Mouse (Mus musculus): ENCODE data around the gene Calm2. TPM values are rescaled to one million over a fixed set of nuclear protein-coding genes. Genes with fewer than 3 reads are reported as not detected.

The Calm2 gene
- polyA plus RNA-seq, 1 experiment from 2014 or later = 2,954 TPM

DNA sequence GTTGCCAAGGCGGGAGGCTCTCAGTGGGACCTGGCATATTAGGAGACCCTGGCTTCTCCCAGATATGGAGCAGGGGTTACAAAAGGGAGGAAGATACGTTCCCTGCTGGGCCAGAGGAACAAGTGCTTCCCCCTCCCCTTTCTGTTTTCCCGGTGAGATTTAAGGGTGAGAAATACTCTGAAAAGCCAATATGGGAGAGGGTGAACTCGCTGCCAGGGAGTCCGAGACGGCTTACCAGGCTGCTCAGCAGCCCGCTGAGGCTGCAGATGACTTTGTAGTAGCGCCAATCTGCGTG is 26.7 kb upstream of the Calm2 start:
- no peak for ATAC-seq (ENCODE audit: low read depth)
- Histone ChIP-seq H3K36me3 (no peaks in the 10 kb centered on the region), H3K27ac (replicated peaks) (peak overlapping the region; percentile 75), H3K9me3 (no peaks in the 10 kb centered on the region), H3K27me3 (0 out of 2 replicates have a peak, but pooled peaks cover 2% of the 10 kb centered on the region), H3K4me3 (peak overlapping the region; percentile 31), H3K9ac (peak overlapping the region; percentile 61), H3K4me2 (peak overlapping the region; percentile 65), H3K4me1 (replicated peaks) (peaks cover 38% of the 10 kb centered on the region)
- 10% methylated on average over 9 of the region's 9 CpGs for WGBS

DNA sequence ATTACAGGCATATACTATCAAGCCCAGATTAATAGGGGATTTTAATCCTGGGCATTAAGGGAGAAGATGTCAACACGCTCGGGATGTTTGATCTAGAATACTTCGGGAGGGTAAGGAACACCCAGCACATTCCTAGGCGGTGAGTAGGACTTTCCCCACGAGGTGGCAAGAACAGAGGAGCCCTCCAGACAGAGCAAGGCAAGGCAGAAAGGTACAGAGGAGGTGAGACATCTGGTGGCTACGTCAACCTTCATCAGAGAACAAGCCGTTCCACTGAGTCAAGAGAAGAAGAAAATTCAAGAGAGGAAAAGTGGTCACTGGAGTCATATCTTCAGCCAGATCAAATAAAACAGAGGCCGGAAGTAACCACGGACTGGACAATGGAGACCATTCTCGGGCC is 26.1 kb upstream of the Calm2 start:
- Histone ChIP-seq H3K4me2 (peak overlapping the region; percentile 65; the same call in 1 of the 2 replicates), H3K27me3 (0 out of 2 replicates have a peak, but pooled peaks cover 2% of the 10 kb centered on the region), H3K27ac (replicated peaks) (peak overlapping the region; percentile 75; the same call in 1 of the 2 replicates), H3K9ac (no peak overlapping the region), H3K4me3 (no peak overlapping the region), H3K36me3 (no peaks in the 10 kb centered on the region), H3K9me3 (no peaks in the 10 kb centered on the region), H3K4me1 (replicated peaks) (peaks cover 33% of the 10 kb centered on the region)
- 61% methylated on average over 10 of the region's 10 CpGs for WGBS
- no peak for ATAC-seq (ENCODE audit: low read depth)

DNA sequence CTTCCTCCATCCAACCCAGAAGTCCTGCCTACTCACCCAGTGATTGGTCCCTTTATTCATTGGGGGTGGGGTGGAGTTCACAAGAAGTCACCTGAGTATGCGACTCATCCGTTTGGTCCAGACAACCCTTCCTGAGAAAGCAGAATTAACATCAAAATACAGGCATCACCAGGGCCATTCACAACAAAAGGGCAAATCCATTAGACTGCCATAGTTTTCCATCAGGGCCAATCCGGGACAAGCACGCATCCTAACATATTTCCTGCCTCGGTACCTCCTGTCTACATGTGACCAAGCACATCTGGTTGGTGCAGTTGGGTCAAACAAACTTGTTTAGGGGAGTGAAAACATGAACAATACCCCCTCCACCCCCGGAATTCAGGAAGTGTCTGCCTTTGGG is 24.9 kb upstream of the Calm2 start:
- no peak overlapping the region for H3K4me3 ChIP-seq
- H3K9ac ChIP-seq = no peak overlapping the region
- 53% methylated on average over 6 of the region's 6 CpGs for WGBS
- no peak for ATAC-seq (ENCODE audit: low read depth)
- H3K36me3 ChIP-seq = no peaks in the 10 kb centered on the region
- no peak overlapping the region for H3K27ac ChIP-seq (replicated peaks)
- no peak overlapping the region for H3K4me2 ChIP-seq
- no peaks in the 10 kb centered on the region for H3K9me3 ChIP-seq
- H3K4me1 ChIP-seq (replicated peaks) = peaks cover 26% of the 10 kb centered on the region
- 0 out of 2 replicates have a peak, but pooled peaks cover 2% of the 10 kb centered on the region for H3K27me3 ChIP-seq

DNA sequence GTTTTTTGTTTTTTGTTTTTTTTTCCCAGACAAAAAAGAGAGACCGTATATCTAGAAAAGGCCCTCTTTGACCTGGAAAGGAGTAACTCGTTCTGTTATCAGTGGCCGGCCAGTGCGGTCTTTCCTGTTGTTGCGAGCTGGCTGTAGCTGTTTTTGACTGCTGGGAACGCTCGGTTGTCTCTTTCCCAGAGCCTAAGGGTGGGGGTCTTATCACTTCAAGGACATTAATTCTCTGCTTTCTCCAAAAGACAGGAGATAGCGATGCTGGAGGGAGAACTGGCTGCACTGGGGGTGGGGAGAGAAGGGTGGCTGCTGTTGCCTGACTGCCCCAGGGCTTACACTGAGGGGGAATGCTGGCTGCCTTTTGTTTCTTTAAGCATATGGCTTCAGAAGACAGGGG is 24.1 kb upstream of the Calm2 start:
- Histone ChIP-seq H3K4me2 (no peak overlapping the region), H3K9me3 (no peaks in the 10 kb centered on the region), H3K36me3 (no peaks in the 10 kb centered on the region), H3K4me3 (no peak overlapping the region), H3K27me3 (0 out of 2 replicates have a peak, but pooled peaks cover 2% of the 10 kb centered on the region), H3K4me1 (replicated peaks) (peaks cover 26% of the 10 kb centered on the region), H3K9ac (no peak overlapping the region), H3K27ac (replicated peaks) (no peak overlapping the region)
- WGBS = 70% methylated on average over 8 of the region's 8 CpGs
- ATAC-seq (ENCODE audit: low read depth) = no peak

DNA sequence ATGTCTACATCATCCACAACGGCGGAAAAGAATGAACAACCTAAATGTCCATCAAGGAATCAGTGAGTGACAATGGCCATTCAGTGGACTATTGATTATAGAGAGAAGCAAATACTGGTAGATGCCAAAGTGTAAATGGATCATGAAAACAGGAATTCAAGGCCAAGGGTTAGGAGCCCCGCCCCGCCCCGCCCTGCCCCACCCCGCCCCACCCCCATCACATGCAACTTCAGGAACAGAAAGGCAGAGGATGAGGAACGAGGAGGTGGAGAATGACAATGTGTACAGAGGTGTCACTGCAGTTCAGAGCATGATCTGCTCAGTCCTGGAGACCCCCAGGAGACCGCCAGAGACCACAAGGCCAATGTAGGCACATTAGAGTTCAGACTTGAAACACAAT is 23.5 kb upstream of the Calm2 start:
- H3K4me2 ChIP-seq = no peak overlapping the region
- 65% methylated on average over 8 of the region's 8 CpGs for WGBS
- H3K4me1 ChIP-seq (replicated peaks) = peaks cover 23% of the 10 kb centered on the region
- H3K36me3 ChIP-seq = no peaks in the 10 kb centered on the region
- no peaks in the 10 kb centered on the region for H3K9me3 ChIP-seq
- H3K27me3 ChIP-seq = 0 out of 2 replicates have a peak, but pooled peaks cover 2% of the 10 kb centered on the region
- no peak overlapping the region for H3K9ac ChIP-seq
- H3K4me3 ChIP-seq = no peak overlapping the region
- no peak overlapping the region for H3K27ac ChIP-seq (replicated peaks)
- no peak for ATAC-seq (ENCODE audit: low read depth)

DNA sequence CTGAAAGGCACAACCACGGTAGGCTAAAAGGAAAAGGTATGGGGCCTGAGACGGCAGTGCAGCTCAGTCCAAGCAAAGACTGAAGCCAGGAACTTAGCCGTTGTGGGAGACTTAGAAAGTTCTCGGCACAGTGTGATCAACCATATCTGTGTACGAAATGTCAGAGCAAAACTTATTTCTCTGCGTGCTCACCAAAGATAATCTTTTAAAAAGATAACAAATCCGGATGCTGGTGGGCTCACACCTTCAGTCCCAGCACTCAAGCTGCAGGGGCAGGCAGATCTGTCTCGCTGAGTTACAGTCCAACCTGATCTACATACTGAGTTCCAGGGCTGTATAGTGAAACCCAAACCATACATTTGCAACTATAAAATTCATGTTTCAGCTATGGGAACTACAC is 22.7 kb upstream of the Calm2 start:
- H3K9me3 ChIP-seq = no peaks in the 10 kb centered on the region
- WGBS = 84% methylated on average over 8 of the region's 8 CpGs
- H3K4me1 ChIP-seq (replicated peaks) = peaks cover 15% of the 10 kb centered on the region
- H3K27me3 ChIP-seq = no peaks in the 10 kb centered on the region
- no peak for ATAC-seq (ENCODE audit: low read depth)
- no peak overlapping the region for H3K4me2 ChIP-seq
- no peak overlapping the region for H3K27ac ChIP-seq (replicated peaks)
- H3K36me3 ChIP-seq = no peaks in the 10 kb centered on the region
- no peak overlapping the region for H3K9ac ChIP-seq
- no peak overlapping the region for H3K4me3 ChIP-seq

DNA sequence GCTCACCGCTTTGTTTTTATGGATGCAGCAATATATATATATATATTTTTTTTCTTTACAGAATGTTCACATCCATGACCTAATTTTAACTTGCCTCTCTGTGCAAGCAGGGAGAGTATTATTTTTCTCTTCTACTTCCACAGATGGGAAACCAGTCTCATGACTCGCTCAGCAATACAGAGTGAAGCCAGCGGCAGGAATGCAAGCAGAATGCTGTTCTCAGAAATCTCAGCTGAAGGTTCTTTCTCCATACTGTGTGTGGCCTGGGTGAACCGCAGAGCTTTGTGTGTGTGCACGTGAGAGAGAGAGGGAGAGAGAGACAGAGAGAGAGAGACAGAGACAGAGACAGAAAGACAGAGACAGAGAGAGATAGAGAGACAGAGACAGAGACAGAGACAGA is 21.9 kb upstream of the Calm2 start:
- no peak for ATAC-seq (ENCODE audit: low read depth)
- WGBS = 83% methylated on average over 5 of the region's 5 CpGs
- Histone ChIP-seq H3K9ac (no peak overlapping the region), H3K27me3 (no peaks in the 10 kb centered on the region), H3K4me3 (no peak overlapping the region), H3K9me3 (no peaks in the 10 kb centered on the region), H3K4me1 (replicated peaks) (peaks cover 6% of the 10 kb centered on the region), H3K27ac (replicated peaks) (no peak overlapping the region), H3K4me2 (no peak overlapping the region), H3K36me3 (no peaks in the 10 kb centered on the region)

DNA sequence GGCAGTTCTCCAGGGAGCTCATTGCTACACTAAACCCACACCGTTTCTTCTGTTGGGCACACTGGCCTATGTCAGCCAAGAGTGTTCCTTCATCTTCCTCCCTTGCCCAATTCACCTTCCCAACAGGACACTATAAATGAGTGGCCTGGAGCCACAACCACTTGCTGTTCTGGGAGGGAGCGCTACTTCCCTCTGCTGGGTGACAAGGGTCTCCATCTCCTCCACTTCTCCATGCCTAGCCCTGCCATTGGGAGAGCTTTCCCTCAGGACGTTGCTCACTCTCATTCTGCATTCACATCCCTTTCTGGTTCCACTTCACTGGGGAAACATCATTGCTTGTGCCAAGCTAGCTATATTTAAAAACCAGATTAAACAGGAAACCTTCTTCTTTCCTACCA is 14.8 kb upstream of the Calm2 start:
- WGBS = 35% methylated on average over 3 of the region's 3 CpGs

DNA sequence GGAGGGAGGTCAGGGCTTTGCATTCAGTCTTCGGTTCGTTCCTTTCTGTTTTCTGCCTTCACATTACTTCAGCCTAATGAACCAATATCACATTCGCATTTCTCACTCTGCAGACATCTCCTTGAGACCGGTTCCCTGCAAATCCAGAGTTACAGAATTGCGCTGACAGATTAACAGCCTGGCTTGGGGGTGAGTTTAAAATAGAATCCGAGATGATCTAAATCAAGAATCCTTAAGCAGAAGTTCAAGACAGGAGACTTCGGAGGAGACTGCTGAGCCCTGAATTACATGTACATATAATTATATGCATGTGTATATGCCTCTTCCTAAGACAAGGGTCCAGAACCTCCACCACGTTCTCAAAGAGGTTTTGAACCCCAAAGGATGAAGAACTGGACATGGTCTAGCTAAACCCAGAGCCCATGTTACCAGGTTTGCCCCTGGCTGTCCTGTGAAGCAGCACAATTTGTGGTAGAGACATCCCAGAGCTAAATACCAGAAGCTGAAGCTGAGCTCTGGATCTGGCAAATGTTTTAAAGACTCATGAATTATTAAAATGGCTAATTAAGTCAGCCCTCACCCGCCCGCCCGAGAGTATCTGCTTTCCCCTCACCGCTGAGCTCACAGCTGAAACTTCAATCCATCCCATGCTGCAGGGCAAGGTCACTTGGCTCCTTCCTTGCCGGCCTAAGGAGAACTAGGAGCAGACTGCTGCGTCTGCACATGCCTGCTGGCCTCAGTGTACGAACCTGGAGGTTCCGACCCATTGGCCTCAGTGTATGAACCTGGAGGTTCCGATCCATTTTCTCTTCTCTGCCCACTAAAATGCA is 14.1 kb upstream of the Calm2 start:
- Histone ChIP-seq H3K4me2 (peak overlapping the region; percentile 36), H3K4me3 (no peak overlapping the region), H3K4me1 (replicated peaks) (peaks cover 51% of the 10 kb centered on the region), H3K9ac (peak overlapping the region; percentile 48), H3K27me3 (no peaks in the 10 kb centered on the region), H3K9me3 (no peaks in the 10 kb centered on the region), H3K36me3 (no peaks in the 10 kb centered on the region), H3K27ac (replicated peaks) (peak overlapping the region; percentile 84)
- peak; percentile 28 for ATAC-seq (ENCODE audit: low read depth)
- 22% methylated on average over 17 of the region's 17 CpGs for WGBS

More for the DNA sequence above, 14.8 kb upstream of the Calm2 start:
- H3K4me2 ChIP-seq = no peak overlapping the region
- H3K4me1 ChIP-seq (replicated peaks) = peaks cover 51% of the 10 kb centered on the region
- H3K9ac ChIP-seq = peak overlapping the region; percentile 34; the same call in 1 of the 2 replicates
- H3K4me3 ChIP-seq = no peak overlapping the region
- H3K27ac ChIP-seq (replicated peaks) = peak overlapping the region; percentile 84
- no peaks in the 10 kb centered on the region for H3K36me3 ChIP-seq
- no peaks in the 10 kb centered on the region for H3K9me3 ChIP-seq
- H3K27me3 ChIP-seq = no peaks in the 10 kb centered on the region
- ATAC-seq (ENCODE audit: low read depth) = no peak

DNA sequence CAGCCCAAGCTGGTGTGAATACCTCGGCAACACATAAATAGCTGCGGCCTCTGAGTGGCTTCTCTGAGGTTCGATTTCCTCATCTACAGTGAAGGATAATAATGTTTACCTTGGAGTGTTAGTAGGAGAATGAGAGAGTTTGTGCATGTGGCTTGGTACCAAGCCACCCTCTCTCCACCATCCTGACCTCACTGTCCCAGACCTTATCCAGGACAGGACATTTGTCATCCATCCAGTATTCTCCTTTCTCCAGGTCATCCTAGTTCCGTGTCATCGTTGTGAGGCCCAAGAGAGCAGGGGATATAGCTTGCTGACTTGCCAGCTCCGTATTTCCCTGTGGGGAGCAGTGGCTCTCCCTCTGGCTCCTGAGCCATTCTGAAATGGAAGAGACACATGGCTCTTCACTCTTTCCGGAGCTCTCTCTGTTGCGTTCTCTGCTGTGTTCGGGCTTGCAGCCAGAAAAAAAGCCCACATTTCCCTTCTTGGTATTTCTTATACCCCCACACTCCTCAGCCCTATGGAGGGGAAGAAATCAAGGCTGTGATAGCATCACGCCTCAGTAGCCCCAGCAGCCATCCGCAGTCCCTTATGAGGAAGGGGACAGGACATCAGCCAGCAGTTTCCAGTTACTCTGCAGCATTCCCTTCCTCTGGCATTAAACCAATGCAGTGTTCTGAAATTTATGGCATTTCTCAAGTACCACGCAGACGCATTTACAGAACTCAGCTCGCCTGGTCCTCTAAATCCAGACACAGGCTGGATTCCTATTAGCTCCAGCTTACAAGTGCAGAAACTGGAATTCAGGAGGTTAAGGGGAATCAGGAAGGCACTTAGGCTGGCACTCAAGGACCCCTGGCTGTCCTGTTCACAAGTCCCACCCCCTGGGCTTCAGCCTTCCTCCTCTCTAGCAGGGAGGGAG is 13.3 kb upstream of the Calm2 start:
- 10% methylated on average over 14 of the region's 14 CpGs for WGBS
- H3K4me3 ChIP-seq = no peak overlapping the region
- H3K9me3 ChIP-seq = no peaks in the 10 kb centered on the region
- peak overlapping the region; percentile 84 for H3K27ac ChIP-seq (replicated peaks)
- H3K27me3 ChIP-seq = no peaks in the 10 kb centered on the region
- peak overlapping the region; percentile 48 for H3K9ac ChIP-seq
- peak overlapping the region; percentile 36 for H3K4me2 ChIP-seq
- H3K36me3 ChIP-seq = no peaks in the 10 kb centered on the region
- ATAC-seq (ENCODE audit: low read depth) = peak; percentile 60
- peaks cover 51% of the 10 kb centered on the region for H3K4me1 ChIP-seq (replicated peaks)

DNA sequence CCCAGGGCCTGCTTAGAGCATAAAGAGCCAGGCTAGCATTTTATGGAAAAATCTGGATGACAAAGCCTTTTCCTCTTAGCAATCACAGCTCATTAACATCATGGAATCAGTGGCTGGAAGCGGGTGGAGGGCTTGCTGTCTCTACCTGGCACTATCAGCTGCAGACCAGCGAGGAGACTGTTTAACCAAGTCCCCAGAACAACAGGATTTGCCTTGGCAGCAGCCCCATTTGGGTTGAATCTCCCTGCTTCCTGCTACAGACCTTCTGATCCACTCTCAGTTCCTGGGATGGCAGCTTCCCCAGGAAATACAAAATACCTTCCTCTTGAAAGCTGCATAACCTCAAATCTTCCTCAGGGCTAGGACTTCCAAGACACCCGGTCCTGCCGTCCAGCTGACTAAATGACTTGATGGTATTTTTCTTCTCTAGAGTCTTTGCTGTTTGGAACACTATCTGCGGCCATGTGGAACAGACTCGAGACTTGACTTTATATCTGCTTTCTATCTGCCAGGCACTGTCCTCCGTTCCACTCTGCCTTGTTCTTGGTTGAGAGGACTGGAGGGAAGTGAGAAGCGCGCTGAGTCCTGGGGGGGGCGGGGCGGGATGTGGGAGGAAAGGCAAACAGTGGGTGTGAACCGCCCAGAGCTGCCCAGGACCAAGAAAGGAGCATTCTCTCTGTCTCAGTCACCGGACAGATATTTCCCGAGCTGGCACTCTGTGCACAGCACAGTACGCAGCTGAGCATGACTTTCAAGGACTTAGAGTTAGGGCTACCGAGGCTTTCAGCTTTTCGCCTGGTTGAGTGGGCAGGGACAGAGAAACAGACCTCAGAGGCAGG is 12.4 kb upstream of the Calm2 start:
- 11% methylated on average over 13 of the region's 17 CpGs for WGBS
- Histone ChIP-seq H3K27me3 (no peaks in the 10 kb centered on the region), H3K9ac (peak overlapping the region; percentile 48), H3K36me3 (no peaks in the 10 kb centered on the region), H3K9me3 (no peaks in the 10 kb centered on the region), H3K4me3 (no peak overlapping the region), H3K4me1 (replicated peaks) (peaks cover 51% of the 10 kb centered on the region), H3K27ac (replicated peaks) (peak overlapping the region; percentile 84), H3K4me2 (peak overlapping the region; percentile 36)
- peak; percentile 52 for ATAC-seq (ENCODE audit: low read depth)

Data from neural tube, embryonic 13.5 days (tissue).